Mouse (Mus musculus) heart, postnatal 10 days (tissue): ENCODE measurements around the gene Alkbh1. TPM values are rescaled to one million over a fixed set of nuclear protein-coding genes. Genes with fewer than 3 reads are reported as not detected.
"Not testable (repeated sequence)": the region's sequence is repeated elsewhere in the genome, so short reads cannot be mapped to it uniquely, and the experiment has no call there.

ENCODE experiments used
- DNase-seq, 2 experiments: peaks; one replicate each; pipeline ENCODE4 v3.0.0; 2021
- intact Hi-C: fragments of 180-260 bp; cut with DNase I; formaldehyde crosslinking; loops from one replicate; pipeline ENCODE4 v1.15.1; 2025
- total RNA-seq, 2 experiments: library from RNA; stranded (reverse); gene quantifications; 2 replicates each; pipeline ENCODE4 v1.2.3; 2021

The Alkbh1 gene
- 10 to 100 TPM; 12.4 to 13.3 TPM for total RNA-seq

- DNase-seq, result peak; percentile 93 to 96
- intact Hi-C loops, result no loop called here
These were observed at the start of gene Alkbh1, which contains the start of gene Slirp for GRCm38 (mm10) chr12:87443700-87444122. Gene Alkbh1 (minus strand): TSS chr12:87444017. Gene Slirp (plus strand): TSS chr12:87443896.

DNA sequence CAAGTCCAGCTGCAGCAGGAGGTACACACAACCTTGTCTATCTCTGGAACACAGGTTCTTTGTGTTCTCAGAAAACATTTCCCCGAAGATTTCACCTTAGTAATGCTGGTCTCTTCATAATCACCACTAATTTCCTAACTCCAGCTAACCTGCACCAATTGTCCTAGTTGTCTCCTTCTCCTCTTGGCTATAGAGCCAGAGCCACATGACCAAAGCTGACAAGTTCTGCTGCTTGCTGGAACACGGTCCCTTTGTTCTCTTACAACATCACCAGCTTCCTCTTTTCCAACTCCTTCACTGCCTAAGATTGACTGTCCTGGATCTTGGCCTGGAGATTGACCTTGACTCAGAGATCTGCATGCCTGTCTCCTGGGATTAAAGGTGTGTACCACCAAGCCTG is 44.9 kb upstream of the Alkbh1 start:
- DNase-seq, intact Hi-C loops: not testable (repeated sequence)

DNA sequence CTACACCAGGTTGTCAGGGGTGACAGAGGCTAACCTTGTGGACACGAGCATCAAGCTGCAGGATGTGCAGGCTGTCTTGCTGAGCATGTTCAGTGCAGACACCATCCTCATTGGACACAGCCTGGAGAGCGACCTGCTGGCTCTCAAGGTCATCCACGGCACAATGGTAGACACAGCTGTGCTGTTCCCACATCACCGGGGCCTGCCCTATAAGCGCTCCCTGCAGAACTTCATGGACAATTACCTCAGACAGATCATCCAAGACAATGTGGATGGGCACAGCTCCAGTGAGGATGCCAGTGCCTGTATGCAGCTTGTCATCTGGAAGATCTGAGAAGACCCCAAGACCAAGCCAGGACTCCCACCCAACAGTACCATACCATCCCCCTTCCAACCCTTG is 38.7 kb upstream of the Alkbh1 start:
- not testable (repeated sequence) for DNase-seq
- intact Hi-C loops, result loop anchor here (5.0 kb wide), 1 partner anchor 300 kb away; no protein-coding TSS in a partner anchor

DNA sequence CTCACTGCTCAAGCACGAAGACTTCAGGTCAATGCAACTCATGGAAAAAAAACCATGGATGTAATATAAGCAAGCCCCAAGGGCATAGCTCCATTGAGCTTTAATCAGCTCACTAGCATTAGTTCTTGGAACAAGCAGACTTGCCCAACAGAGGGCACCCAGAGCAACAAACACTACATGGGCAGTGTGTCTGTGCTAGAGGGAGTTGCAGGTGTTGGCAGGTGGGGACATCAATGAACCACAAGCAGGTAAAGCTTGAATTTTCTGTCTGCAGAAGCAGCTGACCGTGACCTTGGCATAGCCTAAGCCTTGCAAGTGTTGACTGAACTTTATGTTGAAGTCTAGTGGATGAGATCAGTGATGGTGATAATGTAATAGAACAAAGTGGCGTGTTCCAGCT is 30.9 kb upstream of the Alkbh1 start:
- DNase-seq, result no peak
- intact Hi-C loops, result no loop called here

DNA sequence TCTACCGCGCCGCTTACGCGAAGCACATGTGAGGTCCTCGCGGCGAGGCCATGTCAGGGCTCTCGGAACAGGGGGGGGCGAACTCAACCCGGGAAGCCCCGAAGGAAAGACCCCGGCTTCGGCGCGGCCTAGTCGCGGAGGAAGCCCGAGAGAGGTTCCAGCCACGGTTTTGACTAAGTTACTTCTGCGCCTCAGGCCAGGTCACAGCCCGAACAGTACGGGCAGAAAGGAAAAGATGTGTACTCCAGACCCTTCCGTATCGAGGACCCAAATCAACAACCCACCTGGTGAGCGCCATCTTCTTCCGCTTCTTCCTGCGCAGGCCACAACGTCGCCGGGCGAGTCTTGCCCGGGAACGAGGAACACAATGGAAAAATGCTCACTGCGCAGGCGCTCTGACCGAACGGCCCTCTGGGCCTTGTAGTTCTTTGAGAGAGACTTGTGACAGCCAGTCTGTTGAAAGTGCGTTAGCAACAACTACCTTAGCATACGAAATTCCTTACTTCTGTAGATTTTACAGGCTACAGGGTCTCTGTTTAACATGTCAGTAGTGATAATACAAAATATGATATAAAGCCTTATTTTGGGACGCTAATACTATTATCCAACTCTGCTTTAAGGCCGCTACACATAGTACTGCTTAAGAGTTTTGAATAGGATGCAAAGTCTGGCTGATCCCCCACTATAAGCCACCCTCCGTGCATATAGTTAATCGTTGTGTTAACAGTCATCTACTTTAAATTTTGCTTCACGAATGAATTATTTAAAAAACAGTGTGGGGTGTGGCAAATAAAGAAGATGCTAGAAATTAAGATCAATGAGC is 28.4 kb upstream of the Alkbh1 start, which contains the start of gene Snw1:
TSS of gene Snw1 (minus strand) at position 311 of the 823 bp plus-strand sequence.
- intact Hi-C loops, result no loop called here
- peak; percentile 96 for DNase-seq

GRCm38 (mm10) chr12:87471421-87471963 is 27.7 kb upstream of the Alkbh1 start:
- intact Hi-C loops, result no loop called here

DNA sequence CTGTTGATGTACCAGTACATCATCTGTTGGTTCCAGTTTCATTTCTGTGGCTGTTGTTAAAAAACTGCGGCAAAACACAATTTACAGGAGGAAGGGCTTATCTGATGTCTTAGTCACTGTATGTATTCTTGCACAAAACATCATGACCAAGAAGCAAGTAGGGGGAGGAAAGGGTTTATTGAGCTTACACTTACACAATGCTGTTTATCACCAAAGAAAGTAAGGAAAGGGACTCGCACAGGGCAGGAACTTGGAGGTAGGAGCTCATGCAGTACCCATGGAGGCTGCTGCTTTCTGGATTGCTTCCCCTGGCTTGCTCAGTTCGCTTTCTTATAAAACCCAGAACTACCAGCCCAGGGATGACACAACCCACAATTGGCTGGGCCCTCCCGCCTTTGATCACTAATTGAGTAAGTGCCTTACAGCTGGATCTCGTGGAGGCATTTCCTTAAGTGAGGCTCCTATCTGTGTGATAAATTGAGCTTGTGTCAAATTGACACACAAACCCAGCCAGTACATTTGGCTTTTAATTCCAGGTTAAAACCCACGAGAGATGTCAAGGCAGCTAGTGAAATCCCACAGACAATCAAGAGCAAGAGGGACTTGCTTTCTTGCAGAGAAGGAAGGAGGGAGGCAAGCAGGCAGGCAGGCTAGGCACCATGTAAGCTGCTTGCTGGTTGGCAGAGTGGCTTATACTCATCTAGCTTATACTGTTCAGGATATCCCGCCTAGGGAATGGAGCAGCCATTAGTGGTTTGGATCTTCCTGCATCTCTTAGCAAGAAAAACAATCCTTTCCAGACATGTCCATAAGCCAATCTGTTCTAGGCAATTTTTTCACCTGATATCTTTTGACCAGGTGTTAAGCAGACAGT is 26.7 kb upstream of the Alkbh1 start:
- intact Hi-C loops, result no loop called here
- DNase-seq, result no peak

More at GRCm38 (mm10) chr12:87471421-87471963, 27.7 kb upstream of the Alkbh1 start:
- DNase-seq, result peak; percentile 7 to 22

GRCm38 (mm10) chr12:87464678-87465297 is 21.0 kb upstream of the Alkbh1 start:
- intact Hi-C loops, result no loop called here
- no peak for DNase-seq

- intact Hi-C loops, result no loop called here
- no peak for DNase-seq
These were observed 5.6 kb upstream of the Alkbh1 start for GRCm38 (mm10) chr12:87449456-87449855.

GRCm38 (mm10) chr12:87444211-87444610 is 394 bp upstream of the Alkbh1 start:
- intact Hi-C loops, result no loop called here
- DNase-seq, result peak; percentile 4 to 17

DNA sequence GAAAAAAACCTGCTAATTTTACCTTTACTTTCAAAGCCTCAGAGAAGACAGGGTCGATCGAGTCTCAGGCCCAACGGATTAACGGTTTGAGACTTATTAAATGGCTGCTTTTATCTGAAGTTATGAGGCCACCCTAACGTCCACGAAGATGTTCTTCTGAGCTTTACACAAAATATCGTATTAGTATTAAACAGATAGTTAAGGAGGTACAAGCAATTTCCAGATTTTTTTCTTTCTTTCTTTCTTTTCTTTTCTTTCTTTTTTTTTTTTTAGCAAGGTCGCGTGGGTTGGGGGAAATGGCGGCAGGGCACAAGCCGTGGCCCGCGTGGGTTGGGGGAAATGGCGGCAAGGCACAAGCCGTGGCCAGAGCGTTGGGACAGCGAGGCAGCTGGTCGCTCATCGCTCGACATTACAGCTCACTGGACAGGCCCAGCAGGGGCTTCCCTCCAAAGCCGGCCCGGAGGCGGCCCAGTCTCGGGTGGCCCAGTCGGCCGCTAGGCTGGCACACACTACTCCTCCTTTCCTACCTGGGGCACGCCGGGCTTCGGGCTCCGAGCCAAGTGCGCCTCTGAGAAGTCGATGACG is 610 bp downstream of the Alkbh1 start:
- no peak for DNase-seq
- intact Hi-C loops, result no loop called here

GRCm38 (mm10) chr12:87442177-87443114 is 1.4 kb downstream of the Alkbh1 start:
- intact Hi-C loops, result no loop called here

GRCm38 (mm10) chr12:87428885-87429284 is 14.9 kb downstream of the Alkbh1 start:
- no peak for DNase-seq
- intact Hi-C loops, result no loop called here

More at GRCm38 (mm10) chr12:87442177-87443114, 1.4 kb downstream of the Alkbh1 start:
- no peak for DNase-seq

DNA sequence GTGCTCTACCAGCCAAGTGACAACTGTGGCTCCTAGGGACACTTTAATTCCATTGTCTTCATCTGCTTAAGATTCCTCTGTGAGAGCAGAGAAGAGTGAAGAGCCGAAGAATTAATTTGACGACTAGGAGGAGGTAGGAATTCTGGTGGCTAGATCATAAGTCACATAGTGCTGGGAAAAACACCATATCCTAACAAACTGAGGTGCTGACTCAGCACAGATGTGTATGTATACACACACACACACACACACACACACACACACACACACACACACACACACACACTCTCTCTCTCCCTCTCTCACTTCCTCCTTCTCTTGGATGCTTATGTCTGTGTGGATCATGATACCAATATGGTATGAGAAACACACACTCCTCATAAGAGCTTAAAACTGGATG is 15.5 kb downstream of the Alkbh1 start:
- DNase-seq, result no peak
- intact Hi-C loops, result no loop called here

- intact Hi-C loops, result no loop called here
- DNase-seq, result no peak
These were observed 17.3 kb downstream of the Alkbh1 start for GRCm38 (mm10) chr12:87426354-87427031.

GRCm38 (mm10) chr12:87424516-87424915 is 19.3 kb downstream of the Alkbh1 start:
- DNase-seq, result no peak
- intact Hi-C loops, result no loop called here

DNA sequence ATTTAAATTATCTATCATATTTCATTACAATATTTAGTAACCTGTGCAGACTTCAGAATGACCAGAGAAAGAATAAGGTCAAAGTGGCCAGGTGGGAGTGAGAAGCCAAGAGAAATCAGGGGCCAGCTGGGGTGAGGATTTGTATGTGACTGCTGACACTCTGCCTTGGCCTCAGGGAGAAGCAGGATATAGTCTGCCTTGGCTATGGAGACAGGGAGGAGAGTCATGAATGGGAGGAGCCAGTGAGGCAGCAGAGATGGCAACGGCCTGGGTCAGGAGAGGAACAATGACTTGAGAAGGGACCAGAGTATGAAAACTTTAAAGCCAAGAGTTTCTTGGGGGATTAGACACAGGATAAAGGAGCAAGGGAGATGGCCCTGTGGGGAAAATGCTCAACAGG is 20.1 kb downstream of the Alkbh1 start:
- intact Hi-C loops, result no loop called here
- DNase-seq, result no peak

- no peak for DNase-seq
- intact Hi-C loops, result no loop called here
These were observed 21.9 kb downstream of the Alkbh1 start for GRCm38 (mm10) chr12:87421708-87422507.
